Mouse (Mus musculus) forebrain, embryonic 11.5 days (tissue): Measurements from ENCODE around the gene Aarsd1. TPM values are rescaled to one million over a fixed set of nuclear protein-coding genes. Genes with fewer than 3 reads are reported as not detected.
"Not testable (repeated sequence)": the region's sequence is repeated elsewhere in the genome, so short reads cannot be mapped to it uniquely, and the experiment has no call there.

Source experiments
- ATAC-seq: fragments of 200-750 bp; cut with Nextera tagmentation; replicated peaks from 2 replicates; pipeline ENCODE4 v1.8.0; 2017; ENCODE audit warnings: moderate TSS enrichment; ENCODE audit not compliant: low FRiP score
- DNase-seq: peaks from one replicate; pipeline ENCODE4 v3.0.0-alpha.2; 2017; ENCODE audit warnings: low spot score
- H3K27ac ChIP-seq: fragments of 300-500 bp; sonication (generic); 2 replicates; pipeline ENCODE4 v1.5.1; 2014; ENCODE audit warnings: low read depth, low read length
- H3K27me3 ChIP-seq: fragments of 300-500 bp; sonication (generic); 2 replicates; pipeline ENCODE4 v1.6.1; 2014; ENCODE audit warnings: mild to moderate bottlenecking, low read length, mixed read lengths; ENCODE audit not compliant: control insufficient read depth, insufficient read depth
- H3K36me3 ChIP-seq: fragments of 300-500 bp; sonication (generic); 2 replicates; pipeline ENCODE4 v1.6.1; 2014; ENCODE audit warnings: mild to moderate bottlenecking, low read length, moderate library complexity, mixed read lengths; ENCODE audit not compliant: control insufficient read depth, insufficient read depth
- H3K4me1 ChIP-seq: fragments of 300-500 bp; sonication (generic); replicated peaks from 2 replicates; pipeline ENCODE4 v1.6.1; 2014; ENCODE audit warnings: low read length, mixed read lengths; ENCODE audit not compliant: control insufficient read depth, insufficient read depth
- H3K4me2 ChIP-seq: fragments of 300-500 bp; sonication (generic); 2 replicates; pipeline ENCODE4 v1.6.1; 2014; ENCODE audit warnings: low read depth, mild to moderate bottlenecking, low read length, moderate library complexity, mixed read lengths; ENCODE audit not compliant: severe bottlenecking
- H3K4me3 ChIP-seq: fragments of 300-500 bp; sonication (generic); 2 replicates; pipeline ENCODE4 v1.5.1; 2014; ENCODE audit warnings: low read depth, low read length
- H3K9ac ChIP-seq: fragments of 300-500 bp; sonication (generic); 2 replicates; pipeline ENCODE4 v1.6.1; 2014; ENCODE audit warnings: low read length
- H3K9me3 ChIP-seq: fragments of 300-500 bp; sonication (generic); 2 replicates; pipeline ENCODE4 v1.6.1; 2016; ENCODE audit warnings: low read length, mixed read lengths; ENCODE audit not compliant: control insufficient read depth
- WGBS: fragments of 180-500 bp; shearing (Covaris S2); extraction: QIAGEN DNeasy Blood & Tissue Kit; methylation state at CpG from one replicate; pipeline ENCODE4 v1.1.7; 2014; 5-methylcytosine and 5-hydroxymethylcytosine counted together
- polyA plus RNA-seq: library from polyadenylated mRNA; unstranded; fragments of >200 nt; fragmentation: Nextera tagmentation; extraction: Ambion mirVana; gene quantifications from 2 replicates; pipeline ENCODE4 v1.2.1, GENCODE M21; 2014

The Aarsd1 gene
- 101 and 111 TPM in 2 replicates for polyA plus RNA-seq

- peak within 1 kb of the TSS; percentile 92 for H3K9ac ChIP-seq
- peak within 1 kb of the TSS; percentile 31 for H3K27ac ChIP-seq
- no peaks in the 10 kb centered on the region for H3K9me3 ChIP-seq
- peak within 1 kb of the TSS; percentile 86 for H3K4me2 ChIP-seq
- no peaks in the 10 kb centered on the region for H3K36me3 ChIP-seq
- WGBS, result under 1% methylated on average over 45 of the region's 45 CpGs
- ATAC-seq (peak; percentile 72), DNase-seq (peak; percentile 92)
- H3K27me3 ChIP-seq, result no peaks in the 10 kb centered on the region
- H3K4me1 ChIP-seq, result peaks cover 3% of the 10 kb centered on the region
- peak within 1 kb of the TSS; percentile 82 for H3K4me3 ChIP-seq
These were observed at the start of gene Aarsd1 for GRCm38 (mm10) chr11:101417101-101417855. Gene Aarsd1 (minus strand): TSS chr11:101417615.

DNA sequence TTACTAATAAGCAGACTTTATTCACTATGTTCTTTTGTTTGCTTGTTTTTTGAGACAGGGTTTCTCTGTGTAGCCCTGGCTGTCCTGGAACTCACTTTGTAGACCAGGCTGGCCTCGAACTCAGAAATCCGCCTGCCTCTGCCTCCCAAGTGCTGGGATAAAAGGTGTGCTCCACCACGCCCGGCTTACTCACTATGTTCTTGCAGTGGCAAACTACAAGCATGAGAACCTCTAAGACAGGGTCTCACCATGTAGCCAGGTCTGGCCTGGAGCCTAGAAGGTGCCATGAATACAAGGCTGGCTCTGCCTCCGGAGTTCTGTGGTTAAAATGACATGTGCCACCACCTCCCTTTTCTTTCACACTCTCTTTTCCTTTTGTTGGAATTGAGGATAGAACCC lies 49.1 kb upstream of the Aarsd1 start:
- not testable (repeated sequence) for H3K9ac ChIP-seq, H3K36me3 ChIP-seq, ATAC-seq, H3K9me3 ChIP-seq, DNase-seq, H3K27me3 ChIP-seq, H3K27ac ChIP-seq
- Histone ChIP-seq H3K4me2 (peak overlapping the region; percentile 96; the same call in 1 of the 2 replicates), H3K4me1 (peaks cover 22% of the 10 kb centered on the region), H3K4me3 (peak overlapping the region; percentile 72)
- WGBS, result 63% methylated on average over 5 of the region's 5 CpGs

DNA sequence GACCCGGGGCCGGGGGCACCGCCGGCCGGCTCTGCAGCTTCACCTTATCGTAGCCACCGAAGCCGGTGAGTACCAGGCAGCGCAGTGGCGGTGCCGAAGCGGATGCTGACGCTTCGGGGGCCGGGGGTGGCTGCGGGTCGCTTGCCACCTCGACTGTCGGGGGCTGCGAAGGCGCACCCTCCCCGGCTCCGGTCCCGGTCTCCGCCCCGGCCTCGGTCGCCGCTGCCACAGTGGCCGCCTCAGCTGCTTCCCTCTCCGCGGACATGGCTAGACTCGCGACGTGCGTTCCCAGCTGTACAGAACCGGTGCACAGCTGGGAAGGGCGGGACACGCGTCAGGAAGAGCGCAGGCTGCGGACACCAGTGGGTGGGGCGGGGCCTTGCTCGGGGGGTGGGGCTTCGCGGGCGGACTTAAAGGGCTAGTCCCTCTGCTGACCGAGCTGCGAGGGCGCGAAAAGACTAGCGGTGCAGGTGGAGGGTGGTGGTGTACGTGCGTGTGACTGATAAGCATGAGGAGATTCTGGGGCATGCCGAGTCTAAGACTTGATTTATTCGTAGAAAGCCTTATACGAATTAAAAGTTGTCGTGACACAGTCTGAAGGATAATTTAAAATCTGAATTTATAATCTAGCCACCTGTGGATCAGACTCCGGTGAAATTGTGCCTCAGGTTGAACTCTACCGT lies 48.6 kb upstream of the Aarsd1 start, which contains the start of gene Vat1:
Gene Vat1, minus strand, starts transcription at position 362 of the 683 bp plus-strand sequence.
- 2% methylated on average over 60 of the region's 60 CpGs for WGBS
- Histone ChIP-seq H3K36me3 (no peaks in the 10 kb centered on the region), H3K27ac (peak within 1 kb of the TSS; percentile 63), H3K4me1 (peaks cover 22% of the 10 kb centered on the region), H3K4me3 (peak within 1 kb of the TSS; percentile 72), H3K27me3 (no peaks in the 10 kb centered on the region), H3K9me3 (no peaks in the 10 kb centered on the region), H3K4me2 (peak within 1 kb of the TSS; percentile 96), H3K9ac (peak within 1 kb of the TSS; percentile 66)
- ATAC-seq (peak; percentile 25; the same call in 1 of the 2 replicates), DNase-seq (peak; percentile 87)

DNA sequence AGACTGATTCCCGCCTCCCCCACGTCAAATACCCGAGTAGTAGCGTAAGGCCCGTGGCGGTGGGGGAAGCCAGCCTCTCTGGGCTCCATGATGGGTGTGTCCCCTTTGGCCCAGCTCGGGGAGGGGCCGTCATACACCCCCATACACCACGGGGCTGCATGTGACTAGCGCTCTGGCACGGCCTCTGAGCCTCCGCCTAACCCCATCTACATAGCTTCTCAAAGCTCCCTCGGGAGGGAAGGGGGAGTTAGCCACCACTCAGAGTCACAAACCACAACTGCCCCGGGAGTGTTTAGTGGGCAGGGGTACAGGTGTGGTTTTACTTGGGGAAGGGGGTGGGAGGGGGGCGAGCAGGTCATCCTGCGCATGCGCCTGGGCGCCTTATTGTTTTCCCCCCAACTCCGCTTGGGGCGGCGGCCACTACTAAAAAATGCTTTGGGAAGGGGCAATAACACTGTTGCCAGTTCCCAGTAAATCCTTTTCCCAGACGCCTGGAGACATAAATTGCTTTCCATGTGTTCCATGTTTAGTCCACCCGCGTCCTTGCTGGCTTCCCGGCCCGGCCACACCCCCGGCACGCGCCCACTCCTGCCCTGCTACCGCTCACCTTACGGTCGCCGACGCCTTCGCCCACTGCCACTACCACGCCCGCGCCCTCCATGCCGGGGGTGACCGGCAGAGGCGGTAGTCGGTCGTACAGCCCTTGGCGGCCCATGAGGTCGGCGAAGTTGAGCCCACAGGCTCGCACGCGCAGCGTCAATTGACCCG lies 47.9 kb upstream of the Aarsd1 start:
- ATAC-seq, result peak; percentile 37; the same call in 1 of the 2 replicates

GRCm38 (mm10) chr11:101464211-101465100 lies 47.0 kb upstream of the Aarsd1 start, which contains the start of gene Rnd2:
Gene Rnd2 (plus strand): TSS chr11:101464999.
- no peak for ATAC-seq
- H3K9ac ChIP-seq, result peak within 1 kb of the TSS; percentile 66
- peak within 1 kb of the TSS; percentile 96 for H3K4me2 ChIP-seq
- WGBS, result 15% methylated on average over 12 of the region's 12 CpGs
- H3K27me3 ChIP-seq, result no peaks in the 10 kb centered on the region
- H3K36me3 ChIP-seq, result no peaks in the 10 kb centered on the region
- peaks cover 20% of the 10 kb centered on the region for H3K4me1 ChIP-seq
- H3K9me3 ChIP-seq, result no peaks in the 10 kb centered on the region
- peak within 1 kb of the TSS; percentile 72 for H3K4me3 ChIP-seq
- no peak for DNase-seq
- peak within 1 kb of the TSS; percentile 63 for H3K27ac ChIP-seq

More for the DNA sequence above, 47.9 kb upstream of the Aarsd1 start:
- Histone ChIP-seq H3K36me3 (no peaks in the 10 kb centered on the region), H3K9me3 (no peaks in the 10 kb centered on the region), H3K9ac (peak overlapping the region; percentile 66), H3K4me2 (peak overlapping the region; percentile 96), H3K27me3 (no peaks in the 10 kb centered on the region), H3K27ac (peak overlapping the region; percentile 63), H3K4me1 (peaks cover 22% of the 10 kb centered on the region), H3K4me3 (peak overlapping the region; percentile 72)
- peak; percentile 80 for DNase-seq
- under 1% methylated on average over 51 of the region's 51 CpGs for WGBS

GRCm38 (mm10) chr11:101462583-101463440 lies 45.4 kb upstream of the Aarsd1 start:
- H3K27me3 ChIP-seq, result no peaks in the 10 kb centered on the region
- H3K27ac ChIP-seq, result no peak overlapping the region
- 0 out of 2 replicates have a peak overlapping the region, but pooled peaks have one; percentile 15 for H3K4me2 ChIP-seq
- no peaks in the 10 kb centered on the region for H3K36me3 ChIP-seq
- 0 out of 2 replicates have a peak overlapping the region, but pooled peaks have one; percentile 6 for H3K9ac ChIP-seq
- H3K4me3 ChIP-seq, result no peak overlapping the region
- peak; percentile 44; the same call in 1 of the 2 replicates for ATAC-seq
- DNase-seq, result no peak
- no peaks in the 10 kb centered on the region for H3K9me3 ChIP-seq
- peaks cover 17% of the 10 kb centered on the region for H3K4me1 ChIP-seq
- 42% methylated on average over 13 of the region's 13 CpGs for WGBS

- Histone ChIP-seq H3K4me3 (no peak overlapping the region), H3K4me1 (peaks cover 17% of the 10 kb centered on the region), H3K27ac (no peak overlapping the region), H3K9me3 (no peaks in the 10 kb centered on the region), H3K36me3 (no peaks in the 10 kb centered on the region), H3K9ac (0 out of 2 replicates have a peak overlapping the region, but pooled peaks have one; percentile 6), H3K27me3 (no peaks in the 10 kb centered on the region), H3K4me2 (0 out of 2 replicates have a peak overlapping the region, but pooled peaks have one; percentile 5)
- no peak for ATAC-seq
- no peak for DNase-seq
- WGBS, result 82% methylated on average over 14 of the region's 14 CpGs
These were observed 44.7 kb upstream of the Aarsd1 start for GRCm38 (mm10) chr11:101462141-101462540.
